Mouse (Mus musculus): Measurements from ENCODE around the gene B230217C12Rik. TPM values are rescaled to one million over a fixed set of nuclear protein-coding genes. Genes with fewer than 3 reads are reported as not detected.

B230217C12Rik gene
- total RNA-seq, 2 experiments from 2014 or later = 48.5 to 52.8 TPM

Other genes with a start within 250 kb of the B230217C12Rik start
- 10 to 100 TPM; 34.7 to 37.7 TPM for gene Epop, start 211.1 kb upstream of the B230217C12Rik start, total RNA-seq (2021)
- gene Mllt6, start 177.4 kb upstream of the B230217C12Rik start, total RNA-seq (2021) = 10 to 100 TPM; 79.8 to 80.1 TPM
- 10 to 100 TPM; 36.7 to 38.9 TPM for gene Cisd3, start 155.0 kb upstream of the B230217C12Rik start, total RNA-seq (2021)
- 10 to 100 TPM; 31.3 to 35.8 TPM for gene Pcgf2, start 140.3 kb upstream of the B230217C12Rik start, total RNA-seq (2021)
- gene Psmb3, start 137.4 kb upstream of the B230217C12Rik start, total RNA-seq (2021) = 100 to 1,000 TPM; 133 to 136 TPM
- 100 to 1,000 TPM; 121 to 124 TPM for gene Pip4k2b, start 96.1 kb upstream of the B230217C12Rik start, total RNA-seq (2021)
- 10 to 100 TPM; 20.3 to 21.3 TPM for gene Cwc25, start 74.2 kb upstream of the B230217C12Rik start, total RNA-seq (2021)
- 1 to 10 TPM in 1 of 2 experiments, not detected in 1; 1.0 TPM for gene 1700001P01Rik, start 64.9 kb upstream of the B230217C12Rik start, total RNA-seq (2021)
- 100 to 1,000 TPM; 342 to 343 TPM for gene Rpl23, start 58.3 kb upstream of the B230217C12Rik start, total RNA-seq (2021)
- 100 to 1,000 TPM; 189 to 204 TPM for gene Lasp1, start 41.8 kb upstream of the B230217C12Rik start, total RNA-seq (2021)
- gene Fbxo47, start 43.4 kb downstream of the B230217C12Rik start, total RNA-seq (2021) = under 1 TPM; 0.86 to 0.99 TPM
- gene Plxdc1, start 145.7 kb downstream of the B230217C12Rik start, total RNA-seq (2021) = 10 to 100 TPM in 1 of 2 experiments, 1 to 10 TPM in 1; 9.8 to 14.9 TPM
- gene Arl5c, start 155.4 kb downstream of the B230217C12Rik start, total RNA-seq (2021) = 1 to 10 TPM; 2.2 to 2.3 TPM
- 100 to 1,000 TPM; 150 TPM for gene Cacnb1, start 182.3 kb downstream of the B230217C12Rik start, total RNA-seq (2021)
- gene Rpl19, start 185.9 kb downstream of the B230217C12Rik start, total RNA-seq (2021) = 100 to 1,000 TPM; 536 to 545 TPM
- 10 to 100 TPM; 27.7 to 28.0 TPM for gene Stac2, start 212.7 kb downstream of the B230217C12Rik start, total RNA-seq (2021)

All from left cerebral cortex, postnatal 14 days (tissue).